Mouse (Mus musculus): ENCODE results near the gene Gimap5.

Gene Gimap5

DNA sequence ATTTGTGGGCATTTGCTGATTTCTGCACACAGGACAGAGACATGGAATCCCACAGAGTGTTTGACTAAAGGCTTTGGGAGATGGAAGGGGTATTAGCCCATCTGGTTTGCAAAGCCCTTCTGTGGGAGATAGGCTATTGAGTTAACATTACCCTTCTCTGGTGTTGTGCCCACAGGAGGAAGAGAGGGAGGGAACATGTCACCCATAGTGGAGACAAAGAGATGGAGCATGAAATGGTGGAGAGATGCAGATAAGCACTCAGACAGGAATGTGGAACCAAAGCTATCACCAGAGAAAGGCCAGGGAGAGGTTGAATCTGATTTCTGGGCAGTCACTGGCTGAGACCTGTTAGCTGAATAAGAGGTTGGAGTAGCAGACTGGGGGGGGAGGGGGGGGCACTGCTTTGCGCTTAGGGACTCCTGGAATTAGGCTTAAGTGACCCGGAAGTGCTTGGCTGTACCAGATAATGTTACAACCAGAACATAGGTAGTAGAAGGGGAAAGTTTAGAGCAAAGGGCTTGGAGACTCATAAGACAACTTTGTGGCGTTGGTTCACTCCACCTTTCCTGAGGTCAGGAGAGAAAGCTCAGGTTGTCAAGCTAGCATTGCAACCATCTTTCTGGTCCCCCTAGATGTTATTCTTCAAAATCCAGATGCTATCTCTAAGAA is 5.4 kb upstream of the Gimap5 start:
- DNase-seq (ENCODE audit: low spot score) = no peak

GRCm38 (mm10) chr6:48741273-48741672 is 4.7 kb upstream of the Gimap5 start:
- no peak for DNase-seq (ENCODE audit: low spot score)

DNA sequence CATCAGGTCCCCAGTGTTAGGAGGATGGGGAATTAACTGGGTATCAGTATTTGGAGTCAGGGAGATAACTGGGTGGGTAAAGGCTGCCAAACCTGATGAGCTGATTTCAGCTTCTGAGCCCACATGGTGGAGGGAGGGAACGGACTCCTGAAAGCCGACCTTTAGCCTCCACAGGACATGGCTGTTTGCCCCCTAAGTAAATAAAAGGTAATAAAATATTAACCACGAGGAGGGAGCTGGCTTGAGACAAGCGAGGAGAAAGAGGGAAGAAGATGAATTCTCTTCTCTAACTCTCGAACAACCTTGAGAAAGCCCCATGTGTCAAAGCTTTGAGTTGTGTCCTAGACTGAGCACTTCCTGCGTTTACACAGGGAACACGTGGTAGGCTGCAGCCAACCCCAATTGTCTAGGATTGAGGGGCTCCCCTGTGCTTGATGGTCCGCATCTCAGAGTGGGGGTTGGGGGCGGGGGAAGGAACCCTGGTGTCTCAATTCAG is 4.2 kb upstream of the Gimap5 start:
- DNase-seq (ENCODE audit: low spot score) = no peak

DNA sequence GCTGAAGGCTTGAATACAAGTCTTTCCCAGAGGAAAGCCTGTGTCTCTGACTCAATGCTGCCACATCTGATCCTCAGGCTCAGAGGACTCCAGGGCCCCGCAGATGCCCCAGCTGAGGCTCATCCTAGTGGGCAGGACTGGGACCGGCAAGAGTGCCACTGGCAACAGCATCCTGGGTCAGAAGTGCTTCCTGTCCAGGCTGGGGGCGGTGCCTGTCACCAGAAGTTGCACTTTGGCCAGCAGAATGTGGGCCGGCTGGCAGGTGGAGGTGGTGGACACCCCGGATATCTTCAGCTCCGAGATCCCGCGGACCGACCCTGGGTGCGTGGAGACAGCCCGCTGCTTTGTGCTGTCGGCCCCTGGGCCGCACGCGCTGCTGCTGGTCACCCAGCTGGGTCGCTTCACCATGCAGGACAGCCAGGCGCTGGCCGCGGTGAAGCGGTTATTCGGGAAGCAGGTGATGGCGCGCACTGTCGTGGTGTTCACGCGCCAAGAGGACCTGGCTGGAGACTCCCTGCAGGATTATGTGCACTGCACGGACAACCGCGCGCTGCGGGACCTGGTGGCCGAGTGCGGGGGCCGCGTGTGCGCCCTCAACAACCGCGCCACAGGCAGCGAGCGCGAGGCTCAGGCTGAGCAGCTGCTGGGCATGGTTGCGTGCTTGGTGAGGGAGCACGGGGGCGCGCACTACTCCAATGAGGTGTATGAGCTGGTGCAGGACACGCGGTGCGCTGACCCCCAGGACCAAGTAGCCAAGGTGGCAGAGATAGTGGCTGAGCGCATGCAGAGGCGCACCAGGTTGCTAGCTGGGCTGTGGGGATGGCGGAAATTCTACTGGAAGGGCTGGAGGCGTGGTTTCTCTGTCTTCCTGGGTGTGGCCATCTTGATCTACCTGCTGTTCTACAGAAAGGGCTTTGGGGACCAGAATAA is 3.3 kb upstream of the Gimap5 start:
- no peak for DNase-seq (ENCODE audit: low spot score)

DNA sequence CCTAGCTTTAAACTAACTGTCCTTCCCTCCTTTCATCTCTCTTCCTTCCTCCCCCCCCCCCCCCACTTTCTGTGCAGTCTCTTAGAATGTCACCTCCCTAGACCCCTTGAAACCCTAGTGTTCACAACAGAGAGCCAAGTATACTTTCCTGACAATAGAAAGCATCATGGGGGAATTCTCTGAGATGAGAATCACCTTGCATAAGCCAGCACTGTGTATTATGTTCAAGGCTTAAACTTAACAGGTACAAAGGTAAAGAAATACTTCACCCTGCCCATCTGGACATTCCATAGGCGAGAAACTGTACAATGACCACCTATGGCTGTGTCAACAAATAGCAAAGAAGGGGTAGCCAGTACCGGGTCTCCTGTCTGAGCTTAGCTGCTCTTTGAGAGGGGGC is 507 bp upstream of the Gimap5 start:
- DNase-seq (ENCODE audit: low spot score) = no peak

DNA sequence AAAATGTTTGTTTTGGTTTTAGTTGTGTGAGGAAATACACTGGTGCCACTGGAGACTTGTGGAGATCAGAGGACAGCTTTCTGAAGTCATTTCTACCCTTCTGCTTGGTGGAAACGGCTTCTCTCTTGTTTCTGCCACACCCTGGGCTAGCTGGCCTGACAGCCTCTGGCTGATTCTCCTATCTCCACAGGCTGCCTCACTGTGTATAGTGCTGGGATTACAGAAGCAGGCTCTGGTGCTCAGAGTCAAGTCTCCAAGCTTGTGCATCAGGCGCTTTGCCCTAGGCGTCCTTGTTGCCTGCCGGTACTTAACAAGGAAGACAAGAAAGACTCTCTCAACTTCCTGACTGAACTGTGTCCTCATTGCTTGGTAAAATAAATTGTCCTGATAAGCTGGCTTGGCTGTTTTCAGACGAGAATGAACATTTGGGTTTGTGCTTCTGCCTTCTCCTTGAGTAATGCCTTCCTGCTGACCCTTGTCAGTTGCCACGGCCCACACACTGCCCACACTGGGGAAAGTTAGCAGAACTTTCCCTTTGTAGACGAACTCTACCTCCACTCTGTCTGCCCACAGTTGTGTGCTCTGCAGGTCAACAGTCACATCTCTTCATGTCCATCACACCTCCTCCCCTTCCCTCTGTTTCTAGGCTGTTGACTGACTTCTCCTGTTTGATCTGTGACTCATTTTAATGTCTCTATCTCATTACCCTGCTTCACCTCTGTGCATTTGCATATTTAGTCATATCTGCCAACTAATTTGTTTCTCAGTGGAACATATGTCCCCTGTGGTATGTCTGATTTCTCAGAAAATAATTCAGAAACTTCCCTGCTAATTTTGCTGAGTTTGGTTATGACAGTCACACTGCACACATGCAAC is 1.3 kb downstream of the Gimap5 start:
- no peak for DNase-seq (ENCODE audit: low spot score)

DNA sequence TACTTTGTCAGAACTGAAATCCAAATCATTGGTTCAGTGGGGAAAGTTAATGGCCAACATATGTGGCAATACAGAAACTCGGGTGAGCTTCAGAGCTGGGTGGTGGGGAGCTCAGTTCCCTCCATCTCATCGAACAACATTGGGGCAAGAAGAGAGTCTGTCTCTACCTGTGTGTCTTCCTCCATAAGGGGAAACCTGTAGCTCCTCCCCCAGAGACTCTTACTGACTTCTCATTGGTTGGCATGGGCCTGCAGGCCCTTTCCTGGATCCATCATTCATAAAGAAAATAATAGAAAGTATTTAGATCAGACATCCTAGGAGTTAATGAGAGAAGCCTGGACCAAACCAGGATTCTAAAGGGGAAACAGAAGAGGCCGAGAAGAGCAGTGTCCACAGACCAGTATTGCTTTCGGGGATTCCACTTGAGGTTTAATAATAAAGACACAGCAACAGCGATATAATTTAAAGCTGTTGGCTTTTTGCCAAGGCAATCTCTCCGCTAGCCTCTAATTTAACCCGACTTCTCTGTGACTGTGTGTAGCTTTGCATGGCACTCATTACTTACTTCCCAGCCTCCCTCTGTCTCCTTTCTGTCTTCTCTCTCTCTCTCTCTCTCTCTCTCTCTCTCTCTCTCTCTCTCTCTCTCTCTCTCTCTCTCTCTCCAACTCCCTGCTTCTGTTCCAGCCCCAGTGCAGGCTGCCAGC is 17.7 kb downstream of the Gimap5 start:
- DNase-seq (ENCODE audit: low spot score) = no peak

DNA sequence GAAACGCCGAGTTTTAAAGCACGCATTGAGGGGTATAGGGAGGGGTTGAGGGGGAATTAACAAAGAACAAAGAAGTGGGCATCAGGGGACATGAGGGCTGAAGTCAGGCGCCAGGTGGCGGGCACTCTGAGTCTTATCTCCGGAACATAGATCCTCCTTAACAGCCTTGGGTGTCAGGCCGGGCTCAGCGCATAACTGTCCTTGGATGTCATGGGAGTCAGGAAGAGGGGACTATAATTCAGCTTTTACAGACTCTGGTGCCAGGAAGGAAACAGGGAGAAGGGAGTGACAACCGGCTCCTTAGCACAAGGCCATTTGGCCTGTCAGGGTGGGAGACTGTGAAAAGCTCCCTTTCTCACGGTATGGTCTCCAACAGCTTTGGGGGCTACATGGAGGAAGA is 18.5 kb downstream of the Gimap5 start:
- DNase-seq (ENCODE audit: low spot score) = no peak

DNA sequence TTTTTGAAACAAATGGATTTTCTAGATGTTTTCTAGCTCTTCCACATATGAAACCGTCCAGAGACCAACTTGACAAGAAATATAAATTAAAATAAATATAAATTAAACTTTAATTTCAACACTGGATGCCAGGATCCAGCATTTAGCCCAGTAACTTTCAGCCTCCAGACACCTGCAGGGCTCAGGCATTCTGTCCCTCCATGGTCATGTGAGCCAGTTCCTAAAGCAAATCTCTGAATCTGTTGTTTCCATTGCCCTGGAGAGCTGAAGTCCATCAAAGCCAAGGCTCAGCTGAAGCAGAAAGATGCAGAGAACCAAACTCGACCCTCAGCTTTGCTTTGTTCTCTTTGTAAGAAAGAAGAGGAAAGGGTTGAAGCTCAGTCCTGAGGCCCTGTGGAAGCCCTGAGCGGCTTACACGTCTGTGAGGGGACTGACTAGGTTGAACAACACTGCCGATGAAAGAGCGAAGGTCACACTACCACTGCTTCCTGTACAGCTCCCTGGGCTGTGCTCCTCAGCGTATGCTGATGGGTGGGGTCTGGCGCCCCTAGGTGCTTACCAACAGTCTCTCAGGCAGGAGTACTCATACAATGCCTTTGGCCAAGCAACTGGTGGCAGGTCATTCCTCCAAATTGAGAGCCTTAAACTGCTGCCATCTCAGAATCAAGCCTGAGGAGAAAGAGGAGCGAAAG is 22.3 kb downstream of the Gimap5 start:
- DNase-seq (ENCODE audit: low spot score) = no peak

DNA sequence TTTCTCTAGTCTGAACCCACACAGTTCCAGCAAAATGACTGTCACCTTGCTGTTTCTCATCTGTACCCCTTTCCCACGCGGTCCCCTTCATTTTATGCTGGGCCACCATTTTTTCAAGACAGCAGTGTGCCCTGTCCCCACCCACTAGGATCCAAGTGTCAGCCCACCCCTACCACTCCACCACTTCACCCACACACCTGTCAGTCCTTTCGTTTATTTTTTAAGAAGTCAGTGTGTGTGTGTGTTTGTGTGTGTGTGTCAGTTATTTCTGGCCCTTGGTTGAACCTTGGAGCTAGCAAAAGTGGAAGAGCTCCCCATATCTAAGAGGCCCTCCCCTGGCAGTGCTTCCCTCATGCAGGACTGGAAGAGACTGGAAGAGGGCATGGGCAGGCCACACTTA is 22.9 kb downstream of the Gimap5 start:
- no peak for DNase-seq (ENCODE audit: low spot score)

GRCm38 (mm10) chr6:48770696-48771095 is 24.7 kb downstream of the Gimap5 start, which contains the start of gene Gimap3:
Gene Gimap3 (minus strand): TSS chr6:48770851.
- DNase-seq (ENCODE audit: low spot score) = no peak

DNA sequence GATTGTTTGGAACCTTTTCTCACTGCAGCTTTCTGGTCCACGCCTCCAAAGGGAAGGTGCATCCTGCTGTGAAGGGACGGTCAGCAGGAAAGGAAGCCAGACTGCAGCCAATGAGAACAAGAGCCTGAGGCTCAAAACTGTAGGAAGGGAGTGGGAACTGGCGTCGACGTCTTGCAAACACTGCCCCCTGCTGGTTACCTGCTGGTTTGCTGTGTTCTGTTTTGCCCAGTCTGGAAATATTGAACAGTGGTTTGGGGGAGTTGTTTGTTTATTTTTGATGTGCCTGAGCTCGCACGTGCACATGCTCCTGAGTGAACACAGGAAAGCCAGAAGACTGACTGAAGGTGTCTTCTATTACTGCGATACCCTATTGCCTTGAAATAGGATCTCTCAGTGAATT is 26.0 kb downstream of the Gimap5 start:
- peak; percentile 83 for DNase-seq (ENCODE audit: low spot score)

- DNase-seq (ENCODE audit: low spot score) = no peak
Measured at GRCm38 (mm10) chr6:48784406-48784805, 38.4 kb downstream of the Gimap5 start.

DNA sequence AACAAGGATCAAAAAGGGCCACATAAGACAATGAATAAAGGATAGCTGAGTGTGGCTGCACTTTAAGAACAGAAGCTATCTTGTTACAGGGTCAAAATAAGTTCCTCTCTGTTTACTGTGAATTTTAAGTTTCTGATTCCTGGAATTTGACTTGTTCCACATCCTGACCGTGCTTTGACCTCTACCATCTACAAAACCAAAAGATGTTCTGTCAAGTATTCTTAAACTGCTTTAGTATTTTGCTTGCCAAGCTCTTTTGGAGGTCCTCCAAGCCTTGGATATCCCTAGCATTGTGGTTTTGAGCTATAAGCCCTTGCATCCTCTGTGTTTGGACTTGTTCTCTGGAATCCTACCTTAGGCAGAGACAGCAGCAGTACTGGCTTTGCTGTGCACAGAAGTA is 39.2 kb downstream of the Gimap5 start:
- DNase-seq (ENCODE audit: low spot score) = no peak

GRCm38 (mm10) chr6:48785601-48786000 is 39.6 kb downstream of the Gimap5 start:
- DNase-seq (ENCODE audit: low spot score) = no peak

DNA sequence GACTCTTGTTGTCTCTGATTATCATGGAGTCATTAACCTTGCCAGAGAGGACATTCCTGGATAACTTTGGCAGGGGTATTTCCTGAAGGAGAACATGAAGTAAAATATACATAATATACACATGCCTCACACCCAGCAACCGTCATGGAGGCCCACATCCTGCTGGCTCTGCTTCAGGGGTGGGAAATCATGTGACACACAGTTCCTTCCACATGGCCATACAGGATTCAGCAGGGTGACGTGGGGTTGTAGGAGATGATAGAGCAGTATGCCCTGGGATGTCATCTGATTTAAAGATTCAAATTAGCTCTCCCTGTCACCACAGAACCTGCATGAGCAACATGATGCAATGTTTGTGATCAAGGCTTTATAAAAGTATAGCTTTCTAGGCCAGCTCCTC is 41.9 kb downstream of the Gimap5 start:
- DNase-seq (ENCODE audit: low spot score) = no peak

DNA sequence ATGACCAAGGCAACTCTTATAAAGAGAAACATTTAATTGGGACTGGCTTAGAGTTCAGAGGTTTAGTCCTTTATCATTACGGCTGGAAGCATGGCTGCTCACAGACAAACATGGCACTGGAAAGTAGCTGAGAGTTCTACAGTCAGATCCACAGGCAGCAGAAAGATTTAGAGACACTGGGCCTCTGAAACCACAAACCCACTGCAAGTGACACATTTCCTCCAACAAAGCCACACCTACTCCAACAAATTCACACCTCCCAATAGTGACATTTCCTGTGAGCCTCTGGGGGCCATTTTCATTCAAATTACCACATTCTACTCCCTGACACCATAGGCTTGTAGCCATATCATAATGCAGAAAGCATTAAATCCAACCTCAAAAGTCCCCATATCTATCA is 55.9 kb downstream of the Gimap5 start:
- no peak for DNase-seq (ENCODE audit: low spot score)

- no peak for DNase-seq (ENCODE audit: low spot score)
Measured at GRCm38 (mm10) chr6:48803406-48804051, 57.5 kb downstream of the Gimap5 start.

Measured in layer of hippocampus, adult 11-12 months (tissue).